In the genomic region with DNA sequence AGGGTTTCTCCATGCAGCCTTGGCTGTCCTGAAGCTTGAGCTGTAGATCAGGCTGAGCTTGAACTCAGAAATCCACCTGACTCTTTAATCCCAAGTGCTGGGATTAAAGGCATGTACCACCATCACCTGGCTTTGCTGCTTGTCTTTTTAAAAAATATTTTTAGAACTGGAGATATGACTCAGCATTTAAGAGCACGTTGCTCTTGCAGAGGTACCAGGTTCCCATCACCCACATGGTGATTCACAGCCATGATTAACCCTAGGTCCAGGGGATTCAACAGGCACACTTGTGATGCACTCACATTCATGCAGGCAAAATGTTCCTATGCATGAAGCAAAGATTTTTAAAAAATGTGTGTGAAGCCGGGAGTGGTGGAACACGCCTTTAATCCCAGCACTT, we compare ENCODE assay signal across 22 mouse cellular contexts. TPM values are rescaled to one million over a fixed set of nuclear protein-coding genes. Genes with fewer than 3 reads are reported as not detected.
DNase-seq lines count a peak whose midpoint lies in the region; ATAC-seq lines count a peak whose summit lies in the region.
"Had no signal": no experiment of that assay in that cellular context is flagged by ENCODE, and none has a peak within 500 bp of the region (broad histone marks: within the 10 kb centered on the region; RNA-seq: fewer than 3 reads in every experiment).

No protein-coding gene starts in this region.

- H3K4me3 ChIP-seq in erythroblast, embryonic 14.5 days (replicated peaks) = peak overlapping the region; percentile 40
- no peak overlapping the region for H3K4me3 ChIP-seq in liver, embryonic 12.5 days
- no peak overlapping the region for H3K4me3 ChIP-seq in liver, embryonic 11.5 days (ENCODE audit: low read depth, low read length)
- H3K4me3 ChIP-seq in embryonic facial prominence, embryonic 14.5 days (ENCODE audit: low read depth, low read length) = no peak overlapping the region
- no peak overlapping the region for H3K4me3 ChIP-seq in midbrain, embryonic 16.5 days (ENCODE audit: low read depth, low read length)

- WGBS in liver, embryonic 12.5 days (ENCODE audit: insufficient replicate concordance) = 61% methylated on average over 3 of the region's 3 CpGs
- WGBS in liver, embryonic 11.5 days = 77% methylated on average over 3 of the region's 3 CpGs
- WGBS in embryonic facial prominence, embryonic 14.5 days = 87% methylated on average over 3 of the region's 3 CpGs
- WGBS in midbrain, embryonic 16.5 days = 96% methylated on average over 3 of the region's 3 CpGs

- H3K9me3 ChIP-seq in erythroblast, embryonic 14.5 days (ENCODE audit: control insufficient read depth, low read length) = no peaks in the 10 kb centered on the region
- H3K9me3 ChIP-seq in liver, embryonic 12.5 days (replicated peaks) = peaks cover 6% of the 10 kb centered on the region; the same call in 1 of the 2 replicates
- no peaks in the 10 kb centered on the region for H3K9me3 ChIP-seq in liver, embryonic 11.5 days (ENCODE audit: control insufficient read depth, low read length)
- no peaks in the 10 kb centered on the region for H3K9me3 ChIP-seq in embryonic facial prominence, embryonic 14.5 days (ENCODE audit: control insufficient read depth, low read length)
- H3K9me3 ChIP-seq in midbrain, embryonic 16.5 days (replicated peaks; ENCODE audit: control insufficient read depth, low read length, poor library complexity, severe bottlenecking) = no peaks in the 10 kb centered on the region
- H3K9me3 ChIP-seq: forebrain, embryonic 10.5 days; heart, embryonic 13.5 days; neural tube, embryonic 12.5 days had no signal

- no peak for ATAC-seq in erythroblast, adult 5-6 weeks (replicated peaks; ENCODE audit: low FRiP score, poor library complexity, severe bottlenecking)
- no peak for ATAC-seq in liver, embryonic 12.5 days
- no peak for ATAC-seq in liver, embryonic 11.5 days (replicated peaks; ENCODE audit: low FRiP score)
- no peak for ATAC-seq in embryonic facial prominence, embryonic 14.5 days (ENCODE audit: low read depth)
- no peak for ATAC-seq in midbrain, embryonic 16.5 days
- no peak for ATAC-seq in cerebellum, adult (ENCODE audit: insufficient number of reproducible peaks, low FRiP score, low TSS enrichment)

- DNase-seq in liver, embryonic 11.5 days (ENCODE audit: low spot score) = no peak
- DNase-seq in embryonic facial prominence, embryonic 14.5 days (ENCODE audit: low spot score) = no peak
- no peak for DNase-seq in lung, postnatal 10 days
- DNase-seq: adrenal gland, postnatal 14 days; cerebellum, postnatal 14 days; gastrocnemius, postnatal 36 days; heart, postnatal 4 days; kidney, adult 9 months; kidney, postnatal 36 days; lung, postnatal 14 days; spleen, adult 18-20 months; thymus, adult 2 months had no signal

- H3K27ac ChIP-seq in liver, embryonic 12.5 days = no peak overlapping the region
- H3K27ac ChIP-seq in liver, embryonic 11.5 days (ENCODE audit: low read depth, low read length) = no peak overlapping the region
- no peak overlapping the region for H3K27ac ChIP-seq in embryonic facial prominence, embryonic 14.5 days (replicated peaks; ENCODE audit: low read depth, low read length)
- no peak overlapping the region for H3K27ac ChIP-seq in midbrain, embryonic 16.5 days (ENCODE audit: low read length)
- H3K27ac ChIP-seq: neural tube, embryonic 12.5 days had no signal

- peaks cover 42% of the 10 kb centered on the region for H3K4me1 ChIP-seq in erythroblast, embryonic 14.5 days (ENCODE audit: control insufficient read depth)
- peaks cover 29% of the 10 kb centered on the region for H3K4me1 ChIP-seq in liver, embryonic 12.5 days
- peaks cover 4% of the 10 kb centered on the region for H3K4me1 ChIP-seq in liver, embryonic 11.5 days (replicated peaks; ENCODE audit: control insufficient read depth, insufficient read depth, low read length)
- peaks cover 12% of the 10 kb centered on the region for H3K4me1 ChIP-seq in embryonic facial prominence, embryonic 14.5 days (ENCODE audit: control insufficient read depth, insufficient read depth, low read length)
- peaks cover 20% of the 10 kb centered on the region for H3K4me1 ChIP-seq in midbrain, embryonic 16.5 days (ENCODE audit: control insufficient read depth, insufficient read depth, low read length)

- H3K36me3 ChIP-seq in erythroblast, embryonic 14.5 days (ENCODE audit: control insufficient read depth) = peaks cover 17% of the 10 kb centered on the region
- peaks cover 5% of the 10 kb centered on the region for H3K36me3 ChIP-seq in liver, embryonic 12.5 days
- no peaks in the 10 kb centered on the region for H3K36me3 ChIP-seq in liver, embryonic 11.5 days (ENCODE audit: control insufficient read depth, insufficient read depth, low read length)
- 0 out of 2 replicates have a peak, but pooled peaks cover 2% of the 10 kb centered on the region for H3K36me3 ChIP-seq in embryonic facial prominence, embryonic 14.5 days (ENCODE audit: control insufficient read depth, insufficient read depth, low read length)
- H3K36me3 ChIP-seq in midbrain, embryonic 16.5 days (ENCODE audit: control insufficient read depth, insufficient read depth, low read length) = 0 out of 2 replicates have a peak, but pooled peaks cover 2% of the 10 kb centered on the region

- H3K4me2 ChIP-seq in liver, embryonic 12.5 days = peak overlapping the region; percentile 91
- no peak overlapping the region; the same call in 1 of the 2 replicates for H3K4me2 ChIP-seq in liver, embryonic 11.5 days
- H3K4me2 ChIP-seq in embryonic facial prominence, embryonic 14.5 days (ENCODE audit: low read depth, low read length) = peak overlapping the region; percentile 61; the same call in 1 of the 2 replicates
- H3K4me2 ChIP-seq in midbrain, embryonic 16.5 days (ENCODE audit: low read length) = no peak overlapping the region

- peak overlapping the region; percentile 95; the same call in 1 of the 2 replicates for H3K9ac ChIP-seq in liver, embryonic 12.5 days
- H3K9ac ChIP-seq in liver, embryonic 11.5 days (ENCODE audit: low read depth, low read length) = no peak overlapping the region
- H3K9ac ChIP-seq in embryonic facial prominence, embryonic 14.5 days (ENCODE audit: low read depth, low read length) = no peak overlapping the region
- no peak overlapping the region for H3K9ac ChIP-seq in midbrain, embryonic 16.5 days (ENCODE audit: low read depth, low read length)
- H3K9ac ChIP-seq: neural tube, embryonic 12.5 days had no signal

- no peaks in the 10 kb centered on the region for H3K27me3 ChIP-seq in erythroblast, embryonic 14.5 days (ENCODE audit: control insufficient read depth)
- H3K27me3 ChIP-seq in liver, embryonic 12.5 days (replicated peaks) = no peaks in the 10 kb centered on the region
- no peaks in the 10 kb centered on the region for H3K27me3 ChIP-seq in liver, embryonic 11.5 days (replicated peaks; ENCODE audit: control insufficient read depth, insufficient read depth, low read length)
- H3K27me3 ChIP-seq in embryonic facial prominence, embryonic 14.5 days (replicated peaks; ENCODE audit: control insufficient read depth, insufficient read depth, low read length) = no peaks in the 10 kb centered on the region
- no peaks in the 10 kb centered on the region for H3K27me3 ChIP-seq in midbrain, embryonic 16.5 days (ENCODE audit: control insufficient read depth, insufficient read depth, low read depth, low read length)
- H3K27me3 ChIP-seq: heart, embryonic 13.5 days; neural tube, embryonic 12.5 days had no signal

RNA-seq across cellular contexts. Expression of a gene that starts 1.6 kb away (rescaled TPM):
- polyA plus RNA-seq in erythroblast, embryonic 14.5 days (2012) = 0.86 and 1.1 TPM in 2 replicates
- total RNA-seq in erythroblast, adult 5-6 weeks (2015; ENCODE audit: low replicate concordance) = 16.3 and 20.8 TPM in 2 replicates
- total RNA-seq in erythroblast, adult 5-6 weeks (2017; ENCODE audit: low replicate concordance) = 34.5 and 43.6 TPM in 2 replicates
- polyA plus RNA-seq in liver, embryonic 12.5 days (2016; fragmentation: Nextera tagmentation; extraction: Ambion mirVana) = 34.9 and 36.8 TPM in 2 replicates
- 49.3 and 54.5 TPM in 2 replicates for polyA plus RNA-seq in liver, embryonic 11.5 days (2014; fragmentation: Nextera tagmentation; extraction: Ambion mirVana)
- polyA plus RNA-seq in embryonic facial prominence, embryonic 14.5 days (2014; fragmentation: Nextera tagmentation; extraction: Ambion mirVana) = 55.8 and 56.3 TPM in 2 replicates
- 38.0 and 42.2 TPM in 2 replicates for polyA plus RNA-seq in midbrain, embryonic 16.5 days (2015; fragmentation: Nextera tagmentation; extraction: Ambion mirVana)

RNA-seq across cellular contexts. Expression of a gene that starts 27.4 kb away (rescaled TPM):
- polyA plus RNA-seq in erythroblast, embryonic 14.5 days (2012) = not detected in 2 replicates
- not detected in 2 replicates for total RNA-seq in erythroblast, adult 5-6 weeks (2015; ENCODE audit: low replicate concordance)
- not detected in 2 replicates for total RNA-seq in erythroblast, adult 5-6 weeks (2017; ENCODE audit: low replicate concordance)
- 0.06 TPM in 1 of 2 replicates, not detected in the other for polyA plus RNA-seq in liver, embryonic 12.5 days (2016; fragmentation: Nextera tagmentation; extraction: Ambion mirVana)
- 0.07 and 0.12 TPM in 2 replicates for polyA plus RNA-seq in liver, embryonic 11.5 days (2014; fragmentation: Nextera tagmentation; extraction: Ambion mirVana)
- polyA plus RNA-seq in embryonic facial prominence, embryonic 14.5 days (2014; fragmentation: Nextera tagmentation; extraction: Ambion mirVana) = 9.7 and 10.7 TPM in 2 replicates
- 0.20 and 0.29 TPM in 2 replicates for polyA plus RNA-seq in midbrain, embryonic 16.5 days (2015; fragmentation: Nextera tagmentation; extraction: Ambion mirVana)
- total RNA-seq: monocyte, adult 5-6 weeks had no signal
- polyA plus RNA-seq: forebrain, embryonic 10.5 days; G1E; heart, embryonic 13.5 days had no signal

RNA-seq across cellular contexts. Expression of a gene that starts 53.5 kb away (rescaled TPM):
- 0.99 and 1.1 TPM in 2 replicates for polyA plus RNA-seq in erythroblast, embryonic 14.5 days (2012)
- total RNA-seq in erythroblast, adult 5-6 weeks (2015; ENCODE audit: low replicate concordance) = 2.7 and 5.4 TPM in 2 replicates
- 8.8 and 10.5 TPM in 2 replicates for total RNA-seq in erythroblast, adult 5-6 weeks (2017; ENCODE audit: low replicate concordance)
- polyA plus RNA-seq in liver, embryonic 12.5 days (2016; fragmentation: Nextera tagmentation; extraction: Ambion mirVana) = 9.8 and 10.9 TPM in 2 replicates
- polyA plus RNA-seq in liver, embryonic 11.5 days (2014; fragmentation: Nextera tagmentation; extraction: Ambion mirVana) = 10.5 and 10.6 TPM in 2 replicates
- 11.5 and 11.9 TPM in 2 replicates for polyA plus RNA-seq in embryonic facial prominence, embryonic 14.5 days (2014; fragmentation: Nextera tagmentation; extraction: Ambion mirVana)
- polyA plus RNA-seq in midbrain, embryonic 16.5 days (2015; fragmentation: Nextera tagmentation; extraction: Ambion mirVana) = 6.5 and 7.2 TPM in 2 replicates

Comparison
In these comparisons a context has a peak if more than half of its experiments do, and no peak if none do; other contexts are left out.
1. H3K4me2 ChIP-seq: peak in liver, embryonic 12.5 days (single experiment) and embryonic facial prominence, embryonic 14.5 days (single experiment); none in liver, embryonic 11.5 days (single experiment) and midbrain, embryonic 16.5 days (single experiment).
2. RNA of a gene that starts 1.6 kb away (polyA plus RNA-seq): 55.8 to 56.3 TPM in embryonic facial prominence, embryonic 14.5 days, 49.3 to 54.5 TPM in liver, embryonic 11.5 days, 38.0 to 42.2 TPM in midbrain, embryonic 16.5 days and 34.9 to 36.8 TPM in liver, embryonic 12.5 days; 0.86 to 1.1 TPM in erythroblast, embryonic 14.5 days; every median in the first group is over 10 times any median in the second.